Mouse (Mus musculus) liver, embryonic 15.5 days (tissue): ENCODE data around the gene Aurkaip1. TPM values are rescaled to one million over a fixed set of nuclear protein-coding genes. Genes with fewer than 3 reads are reported as not detected.

Experiments
- ATAC-seq: fragments of 200-750 bp; cut with Nextera tagmentation; 2 replicates; pipeline ENCODE4 v1.8.0; 2017; ENCODE audit warnings: moderate number of reproducible peaks, mild to moderate bottlenecking, moderate library complexity; ENCODE audit not compliant: insufficient read depth
- H3K27ac ChIP-seq: fragments of 300-500 bp; sonication (generic); replicated peaks from 2 replicates; pipeline ENCODE4 v1.5.1; 2015; ENCODE audit warnings: mild to moderate bottlenecking, inconsistent platforms
- H3K27me3 ChIP-seq: fragments of 300-500 bp; sonication (generic); 2 replicates; pipeline ENCODE4 v1.6.1; 2015; ENCODE audit warnings: mild to moderate bottlenecking, inconsistent platforms
- H3K36me3 ChIP-seq: fragments of 300-500 bp; sonication (generic); replicated peaks from 2 replicates; pipeline ENCODE4 v1.6.1; 2015; ENCODE audit warnings: moderate library complexity, mild to moderate bottlenecking, inconsistent platforms
- H3K4me1 ChIP-seq: fragments of 300-500 bp; sonication (generic); replicated peaks from 2 replicates; pipeline ENCODE4 v1.6.1; 2015; ENCODE audit warnings: inconsistent platforms
- H3K4me2 ChIP-seq: fragments of 300-500 bp; sonication (generic); 2 replicates; pipeline ENCODE4 v1.6.1; 2015; ENCODE audit warnings: moderate library complexity, mild to moderate bottlenecking, inconsistent platforms
- H3K4me3 ChIP-seq: fragments of 300-500 bp; sonication (generic); replicated peaks from 2 replicates; pipeline ENCODE4 v1.5.1; 2015; ENCODE audit warnings: mild to moderate bottlenecking, inconsistent platforms
- H3K9ac ChIP-seq: fragments of 300-500 bp; sonication (generic); 2 replicates; pipeline ENCODE4 v1.6.1; 2015; ENCODE audit warnings: moderate library complexity, mild to moderate bottlenecking, inconsistent platforms
- H3K9me3 ChIP-seq: fragments of 300-500 bp; sonication (generic); replicated peaks from 2 replicates; pipeline ENCODE4 v1.6.1; 2016; ENCODE audit warnings: inconsistent platforms
- WGBS: fragments of 180-500 bp; shearing (Covaris S2); methylation state at CpG from one replicate; pipeline ENCODE4 v1.1.7; 2015; ENCODE audit warnings: mixed read lengths; ENCODE audit not compliant: insufficient replicate concordance; 5-methylcytosine and 5-hydroxymethylcytosine counted together
- polyA plus RNA-seq: library from polyadenylated mRNA; unstranded; fragments of >200 nt; fragmentation: Nextera tagmentation; extraction: Ambion mirVana; gene quantifications from 2 replicates; pipeline ENCODE4 v1.2.1, GENCODE M21; 2015

The Aurkaip1 gene
- polyA plus RNA-seq, 1 experiment from 2014 or later, result 108 TPM

DNA sequence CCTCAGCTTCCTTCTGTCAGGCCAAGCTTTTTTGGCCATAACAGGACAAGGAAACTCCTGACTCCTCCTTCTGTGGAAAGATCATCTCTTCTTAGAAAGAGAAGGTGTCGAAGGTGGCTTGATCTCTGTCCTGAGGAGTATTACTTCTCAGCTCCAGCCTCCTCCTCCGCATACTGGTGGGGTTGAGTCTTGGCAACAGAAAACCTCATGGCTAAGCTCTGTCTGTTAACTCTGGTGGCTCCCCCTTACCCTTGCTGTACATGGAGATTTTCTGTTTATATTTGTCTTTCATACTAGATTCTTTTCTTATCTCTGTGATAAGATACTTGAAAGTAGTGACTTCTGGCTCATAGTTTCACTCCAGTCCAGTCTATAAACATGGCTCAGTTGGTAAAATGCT, 37.3 kb upstream of the Aurkaip1 start:
- Histone ChIP-seq H3K27me3 (peaks cover 33% of the 10 kb centered on the region), H3K4me2 (no peak overlapping the region)
- 57% methylated on average over 2 of the region's 2 CpGs for WGBS

DNA sequence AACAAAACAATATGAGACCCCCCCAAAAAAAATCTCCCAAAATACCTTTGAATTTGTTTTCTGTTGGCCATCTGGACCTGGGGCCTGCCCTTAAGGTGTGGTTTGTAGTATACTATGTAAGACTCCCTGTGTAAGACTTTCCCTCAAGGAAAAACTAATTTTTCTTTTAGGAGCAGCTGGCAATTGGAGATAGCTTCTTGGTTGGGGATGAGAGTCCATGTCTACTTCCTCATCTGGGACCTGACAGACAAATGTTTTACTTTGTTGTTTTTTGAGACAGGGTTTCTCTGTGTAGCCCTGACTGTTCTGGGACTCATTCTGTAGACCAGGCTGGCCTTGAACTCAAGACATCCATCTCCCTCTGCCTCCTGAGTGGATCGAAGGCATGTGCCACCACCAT, 29.0 kb upstream of the Aurkaip1 start:
- H3K36me3 ChIP-seq, result peaks cover 19% of the 10 kb centered on the region
- no peak overlapping the region for H3K4me3 ChIP-seq
- WGBS, result 100% methylated on average over 1 of the region's 1 CpGs
- no peak overlapping the region for H3K27ac ChIP-seq
- H3K4me1 ChIP-seq, result peaks cover 31% of the 10 kb centered on the region
- H3K27me3 ChIP-seq, result peaks cover 26% of the 10 kb centered on the region
- no peak for ATAC-seq
- peak overlapping the region; percentile 87 for H3K4me2 ChIP-seq
- no peaks in the 10 kb centered on the region for H3K9me3 ChIP-seq
- no peak overlapping the region for H3K9ac ChIP-seq

More for the DNA sequence above, 37.3 kb upstream of the Aurkaip1 start:
- Histone ChIP-seq H3K27ac (no peak overlapping the region), H3K4me3 (no peak overlapping the region), H3K9me3 (no peaks in the 10 kb centered on the region), H3K9ac (no peak overlapping the region), H3K4me1 (peaks cover 5% of the 10 kb centered on the region), H3K36me3 (no peaks in the 10 kb centered on the region)
- ATAC-seq, result no peak

DNA sequence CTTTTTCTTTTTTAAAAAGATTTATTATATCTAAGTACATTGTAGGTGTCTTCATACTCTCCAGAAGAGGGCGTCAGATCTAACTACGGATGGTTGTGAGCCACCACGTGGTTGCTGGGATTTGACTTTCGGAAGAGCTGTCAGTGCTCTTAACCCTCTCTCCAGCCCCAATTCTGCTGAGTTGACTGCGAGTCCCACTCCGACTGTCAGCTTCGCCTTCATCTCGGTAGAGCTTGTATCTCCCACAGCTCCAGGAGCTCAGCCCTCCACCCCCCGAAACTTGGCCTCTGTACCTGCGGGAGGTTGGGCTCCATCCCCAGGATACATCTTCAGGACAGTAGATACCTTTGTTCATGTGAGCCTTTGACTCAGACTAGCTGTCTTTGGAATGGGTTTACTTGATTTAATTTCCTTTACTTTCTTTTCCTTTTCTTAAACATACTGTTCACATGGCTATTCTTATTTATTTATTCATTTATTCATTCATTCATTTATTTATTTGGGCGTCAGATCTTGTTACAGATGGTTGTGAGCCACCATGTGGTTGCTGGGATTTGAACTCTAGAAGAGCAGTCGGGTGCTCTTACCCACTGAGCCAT, 28.2 kb upstream of the Aurkaip1 start, which contains the start of gene Mrpl20:
TSS of gene Mrpl20 (plus strand) at position 138 of the 599 bp plus-strand sequence.
- Histone ChIP-seq H3K27ac (peak within 1 kb of the TSS; percentile 87), H3K4me2 (peak within 1 kb of the TSS; percentile 87), H3K4me1 (peaks cover 31% of the 10 kb centered on the region), H3K4me3 (peak within 1 kb of the TSS; percentile 76), H3K9me3 (no peaks in the 10 kb centered on the region), H3K36me3 (peaks cover 26% of the 10 kb centered on the region), H3K27me3 (peaks cover 23% of the 10 kb centered on the region), H3K9ac (peak within 1 kb of the TSS; percentile 79)
- 7% methylated on average over 12 of the region's 12 CpGs for WGBS
- ATAC-seq, result peak; percentile 44

DNA sequence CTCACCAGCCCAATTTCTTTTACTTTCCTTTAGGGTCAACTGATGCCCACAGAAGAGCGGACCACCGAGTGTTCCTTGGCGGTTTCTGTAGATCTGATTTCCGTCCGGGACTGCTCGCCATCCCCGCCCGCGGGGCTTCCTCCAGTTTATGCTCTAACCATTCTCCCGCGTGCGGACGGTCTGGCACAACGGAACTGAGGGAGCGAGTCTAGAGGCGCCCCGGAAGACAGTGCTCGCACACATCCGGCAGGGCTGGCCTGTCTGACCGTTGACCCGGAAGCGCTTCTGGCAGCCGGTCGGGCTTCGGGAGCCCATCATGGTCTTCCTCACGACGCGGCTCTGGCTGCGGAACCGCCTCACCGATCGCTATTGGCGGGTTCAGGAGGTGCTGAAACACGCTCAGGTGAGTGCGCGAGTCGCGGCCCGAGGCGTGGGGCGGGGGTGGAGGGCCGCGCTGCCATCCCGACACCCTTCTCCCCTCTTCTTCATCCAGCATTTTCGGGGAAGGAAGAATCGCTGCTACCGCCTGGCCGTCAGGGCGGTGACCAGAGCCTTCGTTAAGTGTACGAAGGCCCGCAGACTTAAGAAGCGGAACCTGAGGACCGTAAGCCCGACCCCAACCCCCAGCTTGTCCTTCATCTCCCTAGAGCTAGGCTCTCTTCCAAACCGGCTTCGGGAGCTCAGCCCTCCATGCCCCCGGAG, 27.6 kb upstream of the Aurkaip1 start:
- Histone ChIP-seq H3K4me3 (peak overlapping the region; percentile 76), H3K4me1 (peaks cover 31% of the 10 kb centered on the region), H3K9ac (peak overlapping the region; percentile 79), H3K4me2 (peak overlapping the region; percentile 87), H3K36me3 (peaks cover 33% of the 10 kb centered on the region), H3K9me3 (no peaks in the 10 kb centered on the region), H3K27me3 (peaks cover 18% of the 10 kb centered on the region; the same call in 1 of the 2 replicates), H3K27ac (peak overlapping the region; percentile 87)
- ATAC-seq, result peak; percentile 99
- under 1% methylated on average over 58 of the region's 58 CpGs for WGBS

DNA sequence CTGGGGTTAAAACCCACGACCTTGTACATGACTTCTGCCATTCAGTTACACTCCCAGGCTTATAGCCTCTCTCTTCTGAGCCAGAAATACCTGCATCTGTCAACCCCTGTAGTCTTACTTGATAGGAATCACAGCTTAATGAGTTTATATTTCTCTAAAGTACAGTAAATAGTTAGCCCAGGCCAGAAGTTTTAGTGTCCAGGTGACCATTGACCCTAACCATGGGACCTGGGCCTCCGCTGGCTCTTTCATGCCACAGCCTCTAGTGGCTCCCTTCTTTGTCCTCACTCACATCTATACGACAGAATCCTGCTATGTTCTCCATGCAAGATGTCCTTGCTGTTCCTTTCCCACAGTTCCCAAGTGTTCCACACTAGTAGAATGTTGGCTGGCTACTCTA, 23.2 kb upstream of the Aurkaip1 start:
- Histone ChIP-seq H3K4me3 (no peak overlapping the region), H3K27me3 (no peaks in the 10 kb centered on the region), H3K4me1 (peaks cover 34% of the 10 kb centered on the region), H3K9me3 (no peaks in the 10 kb centered on the region), H3K4me2 (no peak overlapping the region), H3K27ac (no peak overlapping the region), H3K9ac (no peak overlapping the region), H3K36me3 (peaks cover 61% of the 10 kb centered on the region)
- 79% methylated on average over 3 of the region's 3 CpGs for WGBS
- ATAC-seq, result no peak

DNA sequence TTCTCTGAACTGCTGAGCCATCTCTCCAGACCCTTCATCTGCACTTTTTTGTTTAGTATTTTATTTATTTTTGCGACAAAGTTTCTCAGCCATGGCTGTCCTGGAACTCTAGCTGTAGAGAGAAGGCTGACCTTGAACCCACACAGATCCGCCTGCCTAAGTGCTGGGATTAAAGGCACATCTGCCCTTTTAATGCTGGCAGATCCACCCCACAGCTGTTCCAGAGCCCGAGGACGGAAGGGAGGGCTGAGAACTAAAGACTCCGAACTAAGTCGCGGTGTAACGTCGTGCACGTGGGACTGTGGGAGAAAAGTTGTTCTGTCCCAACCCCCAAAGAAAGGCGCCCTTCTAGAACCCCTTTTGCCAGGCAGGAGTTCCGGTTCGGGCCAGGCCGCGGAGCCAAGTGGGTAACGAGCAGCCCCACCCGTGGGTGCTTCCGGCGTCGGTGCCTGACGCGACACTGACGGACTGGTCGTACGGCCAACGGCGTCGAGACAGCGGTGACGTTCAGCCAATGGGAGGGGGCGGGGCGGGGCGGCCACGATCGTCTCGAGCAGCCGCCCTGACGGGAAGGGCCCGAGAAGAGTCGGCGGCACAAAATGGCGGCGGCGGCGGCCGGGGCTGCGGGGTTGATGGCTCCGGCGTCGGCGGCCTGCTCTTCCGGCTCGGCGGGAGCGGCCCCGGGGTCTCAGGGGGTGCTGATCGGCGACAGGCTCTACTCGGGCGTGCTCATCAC, 19.0 kb upstream of the Aurkaip1 start, which contains the start of gene Ccnl2:
TSS of gene Ccnl2 (plus strand) at position 561 of the 736 bp plus-strand sequence.
- WGBS, result under 1% methylated on average over 59 of the region's 60 CpGs
- peak within 1 kb of the TSS; percentile 96 for H3K4me3 ChIP-seq
- no peaks in the 10 kb centered on the region for H3K27me3 ChIP-seq
- no peaks in the 10 kb centered on the region for H3K9me3 ChIP-seq
- H3K4me1 ChIP-seq, result peaks cover 34% of the 10 kb centered on the region
- peaks cover 79% of the 10 kb centered on the region for H3K36me3 ChIP-seq
- peak; percentile 99 for ATAC-seq
- peak within 1 kb of the TSS; percentile 78 for H3K4me2 ChIP-seq
- peak within 1 kb of the TSS; percentile 99 for H3K9ac ChIP-seq
- peak within 1 kb of the TSS; percentile 89 for H3K27ac ChIP-seq

DNA sequence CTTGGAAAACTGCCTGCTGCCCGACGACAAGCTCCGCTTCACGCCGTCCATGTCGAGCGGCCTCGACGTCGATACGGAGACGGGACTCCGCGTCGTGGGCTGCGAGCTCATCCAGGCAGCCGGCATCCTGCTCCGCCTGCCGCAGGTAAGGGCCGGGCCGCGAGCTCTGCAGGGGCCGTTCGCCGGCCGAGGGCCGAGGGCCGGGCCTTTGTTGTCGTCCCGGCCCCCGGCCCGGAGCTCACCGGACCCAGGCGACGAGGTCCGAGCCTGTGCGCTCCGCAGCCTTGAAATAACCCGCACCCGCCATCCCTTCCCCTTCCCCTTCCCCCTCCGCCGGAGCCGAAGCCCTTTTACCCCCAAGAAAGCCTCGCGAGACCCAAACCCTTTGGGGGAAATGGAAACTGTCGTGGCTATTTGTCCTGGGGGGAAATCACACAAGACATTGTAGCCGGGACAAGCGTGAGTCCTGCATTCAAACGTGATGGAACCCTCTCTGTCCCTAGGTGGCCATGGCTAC, 18.3 kb upstream of the Aurkaip1 start:
- H3K4me1 ChIP-seq, result peaks cover 34% of the 10 kb centered on the region
- H3K9me3 ChIP-seq, result no peaks in the 10 kb centered on the region
- peak overlapping the region; percentile 89 for H3K27ac ChIP-seq
- no peaks in the 10 kb centered on the region for H3K27me3 ChIP-seq
- H3K36me3 ChIP-seq, result peaks cover 79% of the 10 kb centered on the region
- peak overlapping the region; percentile 74 for H3K4me2 ChIP-seq
- ATAC-seq, result peak; percentile 47
- WGBS, result under 1% methylated on average over 49 of the region's 49 CpGs
- peak overlapping the region; percentile 99 for H3K9ac ChIP-seq
- H3K4me3 ChIP-seq, result peak overlapping the region; percentile 96

DNA sequence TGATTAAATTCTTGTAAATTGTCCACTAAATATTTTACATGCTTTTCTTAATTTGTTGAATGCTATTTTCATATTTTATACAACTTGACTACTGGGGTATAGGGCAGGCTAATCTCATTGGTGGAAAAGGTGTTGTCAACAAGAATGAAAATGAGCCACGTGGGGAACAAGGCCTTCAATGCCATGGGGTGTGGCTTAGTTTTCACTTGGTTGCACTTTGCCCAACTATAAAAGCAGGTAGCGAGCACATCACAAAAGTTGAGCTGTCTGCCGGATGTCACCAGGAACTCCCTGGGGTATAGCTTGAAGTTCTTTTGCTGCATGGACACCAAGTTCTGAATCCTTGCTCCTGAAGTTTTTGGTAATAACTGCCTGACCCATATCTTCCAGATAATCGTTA, 13.5 kb upstream of the Aurkaip1 start:
- WGBS, result 81% methylated on average over 4 of the region's 4 CpGs

DNA sequence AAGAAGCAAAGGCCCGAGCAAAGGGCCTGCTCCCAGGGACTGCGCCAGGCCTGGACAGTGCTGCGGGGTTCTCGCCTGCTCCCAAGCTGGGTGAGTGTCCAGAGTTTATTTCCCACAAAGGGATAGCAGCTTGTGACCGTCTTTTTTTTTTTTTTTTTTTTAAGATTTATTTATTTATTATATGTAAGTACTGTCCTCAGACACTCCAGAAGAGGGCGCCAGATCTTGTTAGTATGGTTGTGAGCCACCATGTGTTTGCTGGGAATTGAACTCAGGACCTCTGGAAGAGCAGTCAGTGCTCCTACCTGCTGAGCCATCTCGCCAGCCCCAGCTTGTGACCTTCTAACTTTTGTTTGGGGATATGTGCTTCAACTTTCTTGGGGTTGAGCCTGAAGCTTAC, 10.0 kb upstream of the Aurkaip1 start:
- Histone ChIP-seq H3K36me3 (peaks cover 96% of the 10 kb centered on the region), H3K27me3 (no peaks in the 10 kb centered on the region), H3K9me3 (no peaks in the 10 kb centered on the region), H3K9ac (no peak overlapping the region), H3K4me2 (no peak overlapping the region), H3K4me3 (no peak overlapping the region), H3K27ac (no peak overlapping the region), H3K4me1 (no peaks in the 10 kb centered on the region; the same call in 1 of the 2 replicates)
- no peak for ATAC-seq
- 77% methylated on average over 7 of the region's 7 CpGs for WGBS

More for the DNA sequence above, 13.5 kb upstream of the Aurkaip1 start:
- Histone ChIP-seq H3K9ac (no peak overlapping the region), H3K27ac (no peak overlapping the region), H3K4me2 (no peak overlapping the region), H3K9me3 (no peaks in the 10 kb centered on the region), H3K27me3 (no peaks in the 10 kb centered on the region), H3K4me1 (peaks cover 25% of the 10 kb centered on the region), H3K4me3 (no peak overlapping the region), H3K36me3 (peaks cover 91% of the 10 kb centered on the region)
- ATAC-seq, result no peak

DNA sequence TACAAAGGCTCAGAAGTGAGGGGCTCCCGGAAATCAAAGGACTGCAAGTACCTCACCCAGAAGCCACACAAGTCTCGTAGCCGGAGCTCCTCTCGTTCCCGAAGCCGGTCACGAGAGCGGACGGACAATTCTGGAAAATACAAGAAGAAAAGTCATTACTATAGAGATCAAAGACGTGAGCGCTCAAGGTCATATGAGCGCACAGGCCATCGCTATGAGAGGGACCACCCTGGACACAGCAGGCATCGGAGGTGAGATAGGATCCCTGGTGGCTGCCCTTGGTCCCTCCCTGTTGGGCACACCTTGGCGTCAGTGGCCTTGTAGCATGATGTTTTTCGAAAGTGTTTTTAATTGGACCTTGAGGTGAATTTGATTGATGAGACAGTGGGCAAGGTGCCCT, 7.6 kb upstream of the Aurkaip1 start:
- Histone ChIP-seq H3K4me3 (no peak overlapping the region), H3K27me3 (no peaks in the 10 kb centered on the region), H3K4me1 (no peaks in the 10 kb centered on the region), H3K4me2 (no peak overlapping the region), H3K9me3 (no peaks in the 10 kb centered on the region), H3K36me3 (peaks cover 95% of the 10 kb centered on the region), H3K27ac (no peak overlapping the region), H3K9ac (no peak overlapping the region)
- WGBS, result 94% methylated on average over 16 of the region's 16 CpGs
- no peak for ATAC-seq

DNA sequence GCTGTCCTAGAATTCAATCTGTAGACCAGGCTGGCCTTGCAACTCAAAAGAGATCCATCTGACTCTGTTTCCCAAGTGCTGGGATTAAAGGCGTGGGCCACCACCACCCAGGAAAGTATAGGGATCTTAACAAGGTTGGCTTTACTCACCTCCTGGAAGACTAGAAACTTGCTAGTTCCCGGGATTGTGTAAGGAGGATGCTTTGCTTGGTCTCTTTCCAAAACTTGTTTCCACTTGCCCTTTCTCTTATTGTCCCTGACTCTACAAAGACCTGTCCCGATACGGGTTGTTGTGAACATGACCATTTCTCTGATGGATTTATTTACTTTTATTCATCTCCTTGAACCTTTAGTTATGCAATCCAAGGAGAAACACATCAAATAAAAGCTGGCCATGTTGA, 1.2 kb upstream of the Aurkaip1 start:
- Histone ChIP-seq H3K4me2 (no peak overlapping the region), H3K27ac (no peak overlapping the region), H3K36me3 (peaks cover 45% of the 10 kb centered on the region), H3K4me3 (no peak overlapping the region), H3K4me1 (peaks cover 33% of the 10 kb centered on the region), H3K27me3 (no peaks in the 10 kb centered on the region), H3K9ac (no peak overlapping the region), H3K9me3 (no peaks in the 10 kb centered on the region)
- 87% methylated on average over 4 of the region's 4 CpGs for WGBS
- ATAC-seq, result no peak
